Mouse (Mus musculus): ENCODE results near the gene Lexm. TPM values are rescaled to one million over a fixed set of nuclear protein-coding genes. Genes with fewer than 3 reads are reported as not detected.

Lexm gene
- polyA plus RNA-seq, 1 experiment: not detected

- peaks cover 2% of the 10 kb centered on the region; the same call in 1 of the 2 replicates for H3K4me1 ChIP-seq (replicated peaks; ENCODE audit: control insufficient read depth, insufficient read depth, low read length)
- TF ChIP-seq CTCF (IDR thresholded peaks at IDR 0.05; ENCODE audit: borderline replicate concordance, control insufficient read depth, extremely low read depth, insufficient read depth, low read length, poor library complexity): no peak
- H3K36me3 ChIP-seq (ENCODE audit: control insufficient read depth, insufficient read depth, low read length): no peaks in the 10 kb centered on the region
- DNase-seq: no peak
- 90% methylated on average over 1 of the region's 1 CpGs for WGBS
- H3K4me3 ChIP-seq (ENCODE audit: control insufficient read depth, insufficient read depth, low read length): no peak overlapping the region
- H3K27ac ChIP-seq (ENCODE audit: control insufficient read depth, insufficient read depth, low read length): no peak overlapping the region
- H3K27me3 ChIP-seq (ENCODE audit: control insufficient read depth, insufficient read depth, low read length): no peaks in the 10 kb centered on the region
Observed at GRCm38 (mm10) chr4:106607905-106608304, 9.1 kb downstream of the Lexm start.

DNA sequence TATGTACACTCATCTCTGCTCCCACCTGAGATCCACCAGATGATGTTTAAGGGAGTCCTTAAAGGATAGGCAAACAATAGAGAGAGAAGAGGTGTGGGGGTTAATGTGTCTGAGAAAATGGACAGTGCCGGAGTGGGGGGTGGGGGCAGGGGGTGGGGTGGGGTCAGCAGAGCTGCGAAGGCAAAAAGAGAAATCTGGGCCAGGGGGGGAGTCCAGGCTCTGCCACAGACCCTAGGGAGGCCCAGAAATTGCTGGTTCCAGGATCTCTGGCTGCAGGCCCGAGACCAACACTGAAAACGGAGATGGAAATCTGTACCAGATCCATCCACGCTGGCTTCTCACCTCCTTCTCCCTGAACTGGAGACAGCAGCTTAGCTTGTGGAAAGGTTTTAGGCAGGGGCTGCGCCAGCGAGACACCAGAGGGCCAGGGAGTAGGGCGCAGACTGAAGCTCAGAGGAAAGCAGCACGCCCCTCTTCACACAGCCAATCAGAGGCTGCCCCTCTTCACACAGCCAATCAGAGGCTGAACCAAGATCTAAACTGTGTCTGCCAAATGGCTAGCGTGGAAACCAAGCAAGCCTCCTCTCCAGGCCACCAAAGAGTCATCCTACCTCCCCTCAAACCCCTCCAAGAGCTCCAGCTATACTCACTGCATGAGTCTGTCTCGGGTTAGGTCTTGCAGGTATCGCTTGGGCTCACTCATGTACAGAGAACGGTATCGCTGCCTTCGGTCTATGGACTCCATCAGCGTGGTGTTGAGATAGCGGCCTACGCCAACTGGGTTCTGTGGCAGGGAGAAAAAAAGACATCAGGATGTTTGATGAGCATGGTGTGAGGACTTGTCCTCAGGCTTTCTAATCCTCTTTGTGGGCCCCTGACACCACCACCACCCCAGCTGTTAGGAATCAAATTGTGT is 10.1 kb downstream of the Lexm start:
- 77% methylated on average over 18 of the region's 18 CpGs for WGBS
- no peak for DNase-seq
- Histone ChIP-seq H3K27ac (ENCODE audit: control insufficient read depth, insufficient read depth, low read length) (no peak overlapping the region), H3K27me3 (ENCODE audit: control insufficient read depth, insufficient read depth, low read length) (no peaks in the 10 kb centered on the region), H3K36me3 (ENCODE audit: control insufficient read depth, insufficient read depth, low read length) (no peaks in the 10 kb centered on the region), H3K4me1 (replicated peaks; ENCODE audit: control insufficient read depth, insufficient read depth, low read length) (peaks cover 2% of the 10 kb centered on the region; the same call in 1 of the 2 replicates), H3K4me3 (ENCODE audit: control insufficient read depth, insufficient read depth, low read length) (no peak overlapping the region)
- no peak for TF ChIP-seq POLR2A (IDR thresholded peaks at IDR 0.05; ENCODE audit: control insufficient read depth, extremely low read depth, insufficient read depth, low read length, poor library complexity)
- TF ChIP-seq CTCF (IDR thresholded peaks at IDR 0.05; ENCODE audit: borderline replicate concordance, control insufficient read depth, extremely low read depth, insufficient read depth, low read length, poor library complexity): no peak

GRCm38 (mm10) chr4:106600770-106601169 is 16.3 kb downstream of the Lexm start:
- no peak for DNase-seq
- no peak overlapping the region for H3K4me3 ChIP-seq (ENCODE audit: control insufficient read depth, insufficient read depth, low read length)
- H3K27ac ChIP-seq (ENCODE audit: control insufficient read depth, insufficient read depth, low read length): no peak overlapping the region

DNA sequence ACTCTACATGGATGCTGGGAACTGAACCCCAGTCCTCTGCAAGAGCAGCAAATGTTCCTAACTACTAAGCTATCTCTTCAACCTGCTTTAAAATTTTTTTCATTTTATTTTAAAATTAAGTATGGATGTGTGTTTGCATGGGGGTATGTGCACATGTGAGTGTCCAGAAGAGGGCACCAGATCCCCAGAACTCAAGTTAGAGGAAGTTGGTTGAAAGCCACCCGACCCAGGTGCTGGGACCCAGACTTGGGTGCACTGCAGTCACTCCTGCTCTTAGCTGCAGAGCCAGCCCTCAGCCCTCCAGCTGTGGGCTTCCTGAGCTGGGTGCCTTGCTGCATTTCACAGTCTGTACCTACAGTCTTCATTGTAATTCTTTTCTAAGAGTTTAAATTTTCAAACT is 17.6 kb downstream of the Lexm start:
- Histone ChIP-seq H3K27ac (ENCODE audit: control insufficient read depth, insufficient read depth, low read length) (no peak overlapping the region), H3K4me1 (replicated peaks; ENCODE audit: control insufficient read depth, insufficient read depth, low read length) (no peaks in the 10 kb centered on the region; the same call in 1 of the 2 replicates), H3K27me3 (ENCODE audit: control insufficient read depth, insufficient read depth, low read length) (no peaks in the 10 kb centered on the region), H3K4me3 (ENCODE audit: control insufficient read depth, insufficient read depth, low read length) (no peak overlapping the region), H3K36me3 (ENCODE audit: control insufficient read depth, insufficient read depth, low read length) (no peaks in the 10 kb centered on the region)
- DNase-seq: no peak
- no peak for TF ChIP-seq CTCF (IDR thresholded peaks at IDR 0.05; ENCODE audit: borderline replicate concordance, control insufficient read depth, extremely low read depth, insufficient read depth, low read length, poor library complexity)
- TF ChIP-seq POLR2A (IDR thresholded peaks at IDR 0.05; ENCODE audit: control insufficient read depth, extremely low read depth, insufficient read depth, low read length, poor library complexity): no peak
- 38% methylated on average over 1 of the region's 1 CpGs for WGBS

More at GRCm38 (mm10) chr4:106600770-106601169, 16.3 kb downstream of the Lexm start:
- 82% methylated on average over 4 of the region's 4 CpGs for whole genome bisulfite sequencing
- H3K27me3 ChIP-seq (ENCODE audit: control insufficient read depth, insufficient read depth, low read length): no peaks in the 10 kb centered on the region
- no peaks in the 10 kb centered on the region; the same call in 1 of the 2 replicates for H3K4me1 ChIP-seq (replicated peaks; ENCODE audit: control insufficient read depth, insufficient read depth, low read length)
- TF ChIP-seq POLR2A (IDR thresholded peaks at IDR 0.05; ENCODE audit: control insufficient read depth, extremely low read depth, insufficient read depth, low read length, poor library complexity): no peak
- no peak for TF ChIP-seq CTCF (IDR thresholded peaks at IDR 0.05; ENCODE audit: borderline replicate concordance, control insufficient read depth, extremely low read depth, insufficient read depth, low read length, poor library complexity)
- no peaks in the 10 kb centered on the region for H3K36me3 ChIP-seq (ENCODE audit: control insufficient read depth, insufficient read depth, low read length)

DNA sequence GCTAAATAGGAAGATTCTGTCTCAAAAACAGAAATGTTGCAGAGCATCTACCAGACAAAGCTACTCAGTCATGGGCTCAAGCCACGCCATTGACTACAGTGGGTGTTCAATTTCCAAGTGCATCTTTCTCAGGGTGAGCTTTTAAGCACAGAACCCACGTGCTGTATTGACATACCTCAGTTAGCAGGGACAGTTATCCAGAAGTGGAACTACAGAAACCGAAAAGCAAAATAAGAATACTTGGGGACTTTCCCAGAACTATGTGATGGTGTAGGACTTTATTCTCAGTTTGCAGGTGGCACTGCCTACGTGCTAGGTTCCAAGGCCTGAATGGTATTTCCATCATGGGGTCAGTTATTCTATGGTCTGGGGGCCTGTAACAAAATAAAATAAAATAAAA is 19.3 kb downstream of the Lexm start:
- no peak overlapping the region for H3K4me3 ChIP-seq (ENCODE audit: control insufficient read depth, insufficient read depth, low read length)
- H3K27ac ChIP-seq (ENCODE audit: control insufficient read depth, insufficient read depth, low read length): no peak overlapping the region
- no peak for DNase-seq
- no peaks in the 10 kb centered on the region for H3K36me3 ChIP-seq (ENCODE audit: control insufficient read depth, insufficient read depth, low read length)
- no peaks in the 10 kb centered on the region; the same call in 1 of the 2 replicates for H3K4me1 ChIP-seq (replicated peaks; ENCODE audit: control insufficient read depth, insufficient read depth, low read length)
- 87% methylated on average over 4 of the region's 4 CpGs for WGBS
- H3K27me3 ChIP-seq (ENCODE audit: control insufficient read depth, insufficient read depth, low read length): no peaks in the 10 kb centered on the region
- no peak for TF ChIP-seq CTCF (IDR thresholded peaks at IDR 0.05; ENCODE audit: borderline replicate concordance, control insufficient read depth, extremely low read depth, insufficient read depth, low read length, poor library complexity)
- TF ChIP-seq POLR2A (IDR thresholded peaks at IDR 0.05; ENCODE audit: control insufficient read depth, extremely low read depth, insufficient read depth, low read length, poor library complexity): no peak

DNA sequence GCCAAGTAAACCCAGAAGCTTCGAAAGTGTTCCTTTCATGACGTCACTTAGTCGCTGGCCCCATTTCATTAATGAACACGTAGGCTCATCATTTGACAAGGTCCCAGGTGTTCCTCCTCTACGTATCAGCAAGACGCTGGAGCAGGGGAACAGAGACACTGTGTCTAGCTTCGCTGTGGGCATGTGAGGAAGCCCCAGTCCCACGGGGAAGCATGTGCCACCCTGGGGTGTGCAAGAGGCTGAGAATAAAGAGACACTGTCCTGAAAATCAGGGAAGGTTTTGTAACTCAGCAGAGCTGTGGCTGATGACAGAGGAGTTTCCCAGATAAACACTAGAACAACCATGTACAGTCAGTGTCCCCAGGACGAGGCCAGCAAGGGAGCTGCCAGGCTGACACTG is 20.0 kb downstream of the Lexm start:
- 88% methylated on average over 9 of the region's 9 CpGs for WGBS
- TF ChIP-seq POLR2A (IDR thresholded peaks at IDR 0.05; ENCODE audit: control insufficient read depth, extremely low read depth, insufficient read depth, low read length, poor library complexity) (no peak), CTCF (IDR thresholded peaks at IDR 0.05; ENCODE audit: borderline replicate concordance, control insufficient read depth, extremely low read depth, insufficient read depth, low read length, poor library complexity) (no peak)
- H3K36me3 ChIP-seq (ENCODE audit: control insufficient read depth, insufficient read depth, low read length): no peaks in the 10 kb centered on the region
- H3K4me3 ChIP-seq (ENCODE audit: control insufficient read depth, insufficient read depth, low read length): no peak overlapping the region
- no peak overlapping the region for H3K27ac ChIP-seq (ENCODE audit: control insufficient read depth, insufficient read depth, low read length)
- DNase-seq: no peak
- no peaks in the 10 kb centered on the region for H3K27me3 ChIP-seq (ENCODE audit: control insufficient read depth, insufficient read depth, low read length)
- no peaks in the 10 kb centered on the region; the same call in 1 of the 2 replicates for H3K4me1 ChIP-seq (replicated peaks; ENCODE audit: control insufficient read depth, insufficient read depth, low read length)
